Mouse (Mus musculus) liver, embryonic 12.5 days (tissue): ENCODE measurements around the gene Tfdp1. TPM values are rescaled to one million over a fixed set of nuclear protein-coding genes. Genes with fewer than 3 reads are reported as not detected.

Experiments
- ATAC-seq: fragments of 200-750 bp; cut with Nextera tagmentation; 2 replicates; pipeline ENCODE4 v1.8.0; 2017; ENCODE audit warnings: moderate number of reproducible peaks, mild to moderate bottlenecking, moderate library complexity
- H3K27ac ChIP-seq: fragments of 300-500 bp; sonication (generic); 2 replicates; pipeline ENCODE4 v1.5.1; 2016; ENCODE audit warnings: mild to moderate bottlenecking
- H3K27me3 ChIP-seq: fragments of 300-500 bp; sonication (generic); replicated peaks from 2 replicates; pipeline ENCODE4 v1.6.1; 2016; ENCODE audit warnings: mild to moderate bottlenecking, moderate library complexity
- H3K36me3 ChIP-seq: fragments of 300-500 bp; sonication (generic); 2 replicates; pipeline ENCODE4 v1.6.1; 2016; ENCODE audit warnings: mild to moderate bottlenecking, moderate library complexity
- H3K4me1 ChIP-seq: fragments of 300-500 bp; sonication (generic); 2 replicates; pipeline ENCODE4 v1.6.1; 2016
- H3K4me2 ChIP-seq: fragments of 300-500 bp; sonication (generic); 2 replicates; pipeline ENCODE4 v1.6.1; 2016; ENCODE audit warnings: mild to moderate bottlenecking, moderate library complexity
- H3K4me3 ChIP-seq: fragments of 300-500 bp; sonication (generic); 2 replicates; pipeline ENCODE4 v1.5.1; 2016; ENCODE audit warnings: mild to moderate bottlenecking, moderate library complexity
- H3K9ac ChIP-seq: fragments of 300-500 bp; sonication (generic); 2 replicates; pipeline ENCODE4 v1.6.1; 2016; ENCODE audit warnings: mild to moderate bottlenecking, moderate library complexity
- H3K9me3 ChIP-seq: fragments of 300-500 bp; sonication (generic); replicated peaks from 2 replicates; pipeline ENCODE4 v1.6.1; 2016; ENCODE audit warnings: mild to moderate bottlenecking, moderate library complexity
- WGBS: fragments of 180-500 bp; shearing (Covaris S2); methylation state at CpG from one replicate; pipeline ENCODE4 v1.1.7; 2016; ENCODE audit not compliant: insufficient replicate concordance; 5-methylcytosine and 5-hydroxymethylcytosine counted together
- polyA plus RNA-seq: library from polyadenylated mRNA; unstranded; fragments of >200 nt; fragmentation: Nextera tagmentation; extraction: Ambion mirVana; gene quantifications from 2 replicates; pipeline ENCODE4 v1.2.1, GENCODE M21; 2016

The Tfdp1 gene
- polyA plus RNA-seq, result 172 and 174 TPM in 2 replicates

- Histone ChIP-seq H3K9me3 (no peaks in the 10 kb centered on the region), H3K27ac (peak within 1 kb of the TSS; percentile 92), H3K4me1 (peaks cover 47% of the 10 kb centered on the region), H3K9ac (peak within 1 kb of the TSS; percentile 100), H3K4me3 (peak within 1 kb of the TSS; percentile 99), H3K4me2 (peak within 1 kb of the TSS; percentile 97), H3K27me3 (no peaks in the 10 kb centered on the region), H3K36me3 (peaks cover 34% of the 10 kb centered on the region)
- peak; percentile 90 for ATAC-seq
- under 1% methylated on average over 65 of the region's 72 CpGs for WGBS
These were observed at the start of gene Tfdp1 for GRCm38 (mm10) chr8:13338255-13338860. Gene Tfdp1, plus strand, starts transcription at chr8:13338751.

DNA sequence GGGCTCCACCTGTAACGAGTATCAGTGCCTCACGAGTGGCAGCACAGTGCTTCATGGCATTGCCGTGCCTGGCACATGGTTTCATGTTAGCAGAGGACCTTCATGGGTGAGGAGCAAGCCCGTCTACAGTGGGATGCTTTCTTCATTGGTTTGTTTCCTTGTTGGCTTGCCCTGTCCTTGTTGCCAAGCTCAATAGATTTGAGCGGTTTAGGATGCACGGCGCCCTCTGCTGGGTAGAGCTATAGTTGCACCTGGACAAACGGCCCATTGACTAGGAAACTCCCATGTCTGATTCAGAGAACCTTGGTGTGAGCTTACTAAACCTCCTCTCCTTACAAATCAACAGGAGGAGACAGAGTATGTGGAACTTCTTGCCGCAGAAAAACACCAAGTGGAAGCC lies 46.2 kb upstream of the Tfdp1 start:
- H3K4me2 ChIP-seq, result no peak overlapping the region
- H3K4me1 ChIP-seq, result peaks cover 15% of the 10 kb centered on the region
- H3K36me3 ChIP-seq, result peaks cover 53% of the 10 kb centered on the region
- ATAC-seq, result no peak
- H3K27me3 ChIP-seq, result no peaks in the 10 kb centered on the region
- no peak overlapping the region for H3K4me3 ChIP-seq
- H3K27ac ChIP-seq, result no peak overlapping the region
- no peaks in the 10 kb centered on the region for H3K9me3 ChIP-seq
- WGBS, result 27% methylated on average over 9 of the region's 9 CpGs
- no peak overlapping the region for H3K9ac ChIP-seq

- WGBS, result 81% methylated on average over 9 of the region's 9 CpGs
- no peak overlapping the region for H3K27ac ChIP-seq
These were observed 44.7 kb upstream of the Tfdp1 start for GRCm38 (mm10) chr8:13293677-13294470.

GRCm38 (mm10) chr8:13299571-13299970 lies 39.0 kb upstream of the Tfdp1 start:
- no peak for ATAC-seq
- no peak overlapping the region for H3K4me3 ChIP-seq
- H3K27me3 ChIP-seq, result no peaks in the 10 kb centered on the region
- no peak overlapping the region for H3K9ac ChIP-seq
- peaks cover 66% of the 10 kb centered on the region for H3K36me3 ChIP-seq
- H3K9me3 ChIP-seq, result 0 out of 2 replicates have a peak, but pooled peaks cover 5% of the 10 kb centered on the region
- WGBS, result 88% methylated on average over 8 of the region's 8 CpGs
- no peaks in the 10 kb centered on the region for H3K4me1 ChIP-seq
- no peak overlapping the region for H3K27ac ChIP-seq
- no peak overlapping the region for H3K4me2 ChIP-seq

More at GRCm38 (mm10) chr8:13293677-13294470, 44.7 kb upstream of the Tfdp1 start:
- Histone ChIP-seq H3K27me3 (no peaks in the 10 kb centered on the region), H3K4me2 (no peak overlapping the region), H3K9me3 (no peaks in the 10 kb centered on the region), H3K4me1 (peaks cover 10% of the 10 kb centered on the region), H3K36me3 (peaks cover 57% of the 10 kb centered on the region), H3K9ac (no peak overlapping the region), H3K4me3 (no peak overlapping the region)
- no peak for ATAC-seq

- ATAC-seq, result no peak
- H3K4me3 ChIP-seq, result no peak overlapping the region
- H3K27me3 ChIP-seq, result no peaks in the 10 kb centered on the region
- no peaks in the 10 kb centered on the region for H3K4me1 ChIP-seq
- H3K9me3 ChIP-seq, result 0 out of 2 replicates have a peak, but pooled peaks cover 5% of the 10 kb centered on the region
- WGBS, result 81% methylated on average over 7 of the region's 7 CpGs
- no peak overlapping the region for H3K9ac ChIP-seq
- no peak overlapping the region for H3K4me2 ChIP-seq
- peaks cover 66% of the 10 kb centered on the region for H3K36me3 ChIP-seq
- H3K27ac ChIP-seq, result no peak overlapping the region
These were observed 37.5 kb upstream of the Tfdp1 start for GRCm38 (mm10) chr8:13301036-13301435.

DNA sequence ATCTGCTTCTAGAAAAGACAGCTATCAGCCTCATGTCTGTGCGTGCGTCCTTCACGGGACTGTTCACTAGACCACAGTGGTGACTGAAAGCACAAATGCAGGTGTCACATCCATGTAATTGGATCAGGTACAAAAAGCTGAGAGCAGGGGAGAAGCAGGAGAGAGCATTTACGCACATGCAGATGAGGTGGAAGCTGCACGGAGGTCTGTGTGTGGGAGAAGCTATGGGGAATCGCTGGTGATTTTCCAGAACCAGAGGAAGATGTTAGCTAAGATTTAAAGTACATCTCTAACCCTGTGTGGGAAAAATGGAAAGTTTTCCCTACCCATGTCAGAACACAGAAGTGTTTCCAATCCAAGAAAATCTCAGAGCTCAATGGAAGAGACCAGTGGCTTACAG lies 33.1 kb upstream of the Tfdp1 start:
- ATAC-seq, result no peak
- Histone ChIP-seq H3K9me3 (no peaks in the 10 kb centered on the region), H3K27me3 (no peaks in the 10 kb centered on the region), H3K4me3 (no peak overlapping the region), H3K4me1 (peaks cover 5% of the 10 kb centered on the region), H3K4me2 (no peak overlapping the region), H3K27ac (no peak overlapping the region), H3K36me3 (peaks cover 40% of the 10 kb centered on the region), H3K9ac (no peak overlapping the region)
- 80% methylated on average over 6 of the region's 6 CpGs for WGBS

- Histone ChIP-seq H3K4me1 (peaks cover 5% of the 10 kb centered on the region), H3K9me3 (no peaks in the 10 kb centered on the region), H3K27me3 (no peaks in the 10 kb centered on the region), H3K9ac (no peak overlapping the region), H3K27ac (no peak overlapping the region), H3K36me3 (peaks cover 36% of the 10 kb centered on the region), H3K4me2 (no peak overlapping the region), H3K4me3 (no peak overlapping the region)
- no peak for ATAC-seq
- WGBS, result 90% methylated on average over 4 of the region's 4 CpGs
These were observed 32.7 kb upstream of the Tfdp1 start for GRCm38 (mm10) chr8:13305884-13306283.

DNA sequence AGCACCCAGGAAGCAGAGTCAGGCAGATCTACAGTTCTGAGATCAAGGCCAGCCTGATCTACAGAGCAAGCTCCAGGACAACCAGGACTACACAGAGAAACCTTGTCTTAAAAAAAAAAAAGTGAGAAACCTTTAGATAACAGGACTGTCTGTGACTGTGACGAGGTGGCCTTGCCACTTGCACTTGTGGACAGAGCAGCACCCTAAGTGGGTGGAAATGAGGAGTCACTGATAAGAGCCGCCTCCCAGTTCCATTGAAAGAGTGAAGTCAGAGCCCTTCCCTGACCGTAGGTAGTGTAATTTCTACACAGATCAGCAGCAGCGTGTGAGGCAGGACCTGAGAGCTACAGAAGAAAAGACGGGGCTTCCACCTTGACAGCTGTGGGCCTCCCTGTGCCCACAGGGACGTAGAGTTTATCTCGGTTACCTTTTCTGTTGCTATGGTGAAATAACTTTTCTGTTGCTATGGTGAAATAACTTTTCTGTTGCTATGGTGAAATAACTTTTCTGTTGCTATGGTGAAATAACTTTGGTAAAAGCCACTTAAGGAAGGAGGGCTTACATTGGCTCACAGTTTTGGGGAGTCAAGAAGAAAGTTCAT lies 32.1 kb upstream of the Tfdp1 start:
- Histone ChIP-seq H3K27ac (no peak overlapping the region), H3K27me3 (no peaks in the 10 kb centered on the region)
- peak; percentile 66; the same call in 1 of the 2 replicates for ATAC-seq

DNA sequence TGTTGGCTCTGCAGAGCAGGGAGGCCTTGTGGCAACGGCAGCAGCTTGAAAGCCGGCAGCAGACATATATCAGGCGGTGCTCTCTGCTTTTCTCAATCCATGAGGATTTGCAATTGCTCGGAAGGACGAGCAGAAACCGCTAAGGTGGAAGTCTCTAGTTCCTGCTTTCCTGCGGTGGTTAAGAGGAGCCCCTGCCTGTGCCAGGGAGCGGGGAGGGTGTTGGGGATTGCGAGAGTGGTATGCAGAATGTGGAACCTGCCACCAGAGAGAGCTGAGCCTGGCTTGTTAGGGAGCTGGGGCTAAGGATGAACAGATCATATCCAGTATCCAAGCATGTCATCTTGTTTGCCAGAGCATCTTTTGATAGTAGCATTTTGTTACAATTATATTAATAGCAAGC lies 31.6 kb upstream of the Tfdp1 start:
- Histone ChIP-seq H3K27ac (no peak overlapping the region), H3K36me3 (peaks cover 31% of the 10 kb centered on the region), H3K27me3 (no peaks in the 10 kb centered on the region), H3K4me2 (no peak overlapping the region), H3K9me3 (no peaks in the 10 kb centered on the region), H3K9ac (no peak overlapping the region), H3K4me1 (peaks cover 5% of the 10 kb centered on the region), H3K4me3 (no peak overlapping the region)
- WGBS, result 67% methylated on average over 9 of the region's 9 CpGs
- no peak for ATAC-seq

More for the DNA sequence above, 32.1 kb upstream of the Tfdp1 start:
- Histone ChIP-seq H3K36me3 (peaks cover 31% of the 10 kb centered on the region), H3K4me2 (no peak overlapping the region), H3K9me3 (no peaks in the 10 kb centered on the region), H3K4me3 (no peak overlapping the region), H3K9ac (no peak overlapping the region), H3K4me1 (peaks cover 5% of the 10 kb centered on the region)
- 48% methylated on average over 7 of the region's 7 CpGs for WGBS

- WGBS, result 65% methylated on average over 3 of the region's 3 CpGs
- no peak for ATAC-seq
These were observed 23.6 kb upstream of the Tfdp1 start for GRCm38 (mm10) chr8:13314922-13315321.

GRCm38 (mm10) chr8:13316671-13317070 lies 21.9 kb upstream of the Tfdp1 start:
- 69% methylated on average over 10 of the region's 10 CpGs for WGBS
- no peak overlapping the region for H3K4me3 ChIP-seq
- H3K9me3 ChIP-seq, result no peaks in the 10 kb centered on the region
- no peak overlapping the region for H3K27ac ChIP-seq
- H3K9ac ChIP-seq, result no peak overlapping the region
- no peaks in the 10 kb centered on the region; the same call in 1 of the 2 replicates for H3K36me3 ChIP-seq
- no peaks in the 10 kb centered on the region for H3K27me3 ChIP-seq
- H3K4me2 ChIP-seq, result no peak overlapping the region
- no peak for ATAC-seq
- peaks cover 6% of the 10 kb centered on the region; the same call in 1 of the 2 replicates for H3K4me1 ChIP-seq

More at GRCm38 (mm10) chr8:13314922-13315321, 23.6 kb upstream of the Tfdp1 start:
- Histone ChIP-seq H3K9ac (no peak overlapping the region), H3K9me3 (no peaks in the 10 kb centered on the region), H3K4me3 (no peak overlapping the region), H3K27ac (no peak overlapping the region), H3K4me2 (no peak overlapping the region), H3K36me3 (no peaks in the 10 kb centered on the region), H3K4me1 (peaks cover 6% of the 10 kb centered on the region; the same call in 1 of the 2 replicates), H3K27me3 (no peaks in the 10 kb centered on the region)

DNA sequence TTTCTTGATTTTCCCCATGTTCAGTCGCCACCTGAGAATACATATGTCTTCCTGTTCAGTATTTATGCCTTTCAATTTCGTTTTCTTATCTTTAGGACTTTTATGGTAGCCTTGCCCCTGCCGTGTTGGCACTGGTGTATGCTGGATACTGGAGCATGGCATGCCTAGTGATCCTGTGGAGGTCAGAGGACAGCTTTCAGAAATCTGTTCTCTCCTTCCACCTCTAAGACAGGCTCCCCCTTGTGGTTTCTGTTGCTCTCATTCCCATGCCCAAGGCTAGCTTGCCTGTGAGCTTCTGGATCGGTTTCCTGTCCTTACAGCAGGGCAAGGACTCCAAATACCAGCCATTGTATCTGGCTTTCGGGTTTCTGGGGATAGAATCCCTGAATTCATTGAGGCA lies 12.0 kb upstream of the Tfdp1 start:
- no peak for ATAC-seq
- Histone ChIP-seq H3K4me1 (no peaks in the 10 kb centered on the region), H3K9ac (no peak overlapping the region), H3K9me3 (no peaks in the 10 kb centered on the region), H3K4me2 (no peak overlapping the region), H3K36me3 (no peaks in the 10 kb centered on the region), H3K4me3 (no peak overlapping the region), H3K27ac (no peak overlapping the region), H3K27me3 (peaks cover 20% of the 10 kb centered on the region)
- WGBS, result 33% methylated on average over 5 of the region's 5 CpGs
